Mouse (Mus musculus) left cerebral cortex, adult 18-20 months (tissue): ENCODE measurements around the gene Ankrd50. TPM values are rescaled to one million over a fixed set of nuclear protein-coding genes. Genes with fewer than 3 reads are reported as not detected.
A peak's percentile ranks its signal among the peaks of the same experiment; 100 is the strongest.

ENCODE experiments used
- DNase-seq, 2 experiments: peaks; one replicate each; pipeline ENCODE4 v3.0.0; 2021 to 2022; ENCODE audit warnings: low spot score in 2 of 2, mixed read lengths in 1 of 2
- long read RNA-seq, 2 experiments: library from polyadenylated mRNA; stranded (forward); transcript quantifications; one replicate each; pipeline ENCODE4 v2.0.0; 2021
- total RNA-seq, 2 experiments: library from RNA; stranded (reverse); gene quantifications; 2 replicates each; pipeline ENCODE4 v1.2.3; 2021

Ankrd50 gene
- 10 to 100 TPM; 75.4 to 78.3 TPM for total RNA-seq
- long read RNA-seq, experiment 1, full-length matches to known transcripts: 7 of 27 reads
- long read RNA-seq, experiment 1, partial matches to known transcripts: 2 of 27 reads
- long read RNA-seq, experiment 1, other reads (novel, unspliced or antisense): 18 of 27 reads
- long read RNA-seq, experiment 2, partial matches to known transcripts: 1 of 15 reads
- long read RNA-seq, experiment 2, other reads (novel, unspliced or antisense): 10 of 15 reads

GRCm38 (mm10) chr3:38484191-38485106 lies at the start of gene Ankrd50:
Gene Ankrd50 (minus strand): TSS chr3:38484844.
- peak; percentile 97 to 98 for DNase-seq

GRCm38 (mm10) chr3:38534245-38534644 lies 49.6 kb upstream of the Ankrd50 start:
- DNase-seq: no peak

- no peak for DNase-seq
These were observed 35.8 kb upstream of the Ankrd50 start for GRCm38 (mm10) chr3:38520426-38520825.

GRCm38 (mm10) chr3:38519971-38520370 lies 35.3 kb upstream of the Ankrd50 start:
- no peak for DNase-seq

- no peak for DNase-seq
These were observed 19.0 kb upstream of the Ankrd50 start for GRCm38 (mm10) chr3:38503606-38504005.

- no peak for DNase-seq
These were observed 17.5 kb upstream of the Ankrd50 start for GRCm38 (mm10) chr3:38502156-38502555.

- DNase-seq: no peak
These were observed 17.1 kb upstream of the Ankrd50 start for GRCm38 (mm10) chr3:38501739-38502138.

- DNase-seq: no peak
These were observed 16.7 kb upstream of the Ankrd50 start for GRCm38 (mm10) chr3:38501316-38501715.

- no peak for DNase-seq
These were observed 13.9 kb upstream of the Ankrd50 start for GRCm38 (mm10) chr3:38498561-38498960.

- no peak for DNase-seq
These were observed 12.2 kb upstream of the Ankrd50 start for GRCm38 (mm10) chr3:38496795-38497385.

GRCm38 (mm10) chr3:38491702-38492101 lies 7.1 kb upstream of the Ankrd50 start:
- DNase-seq: no peak

GRCm38 (mm10) chr3:38491236-38491635 lies 6.6 kb upstream of the Ankrd50 start:
- no peak for DNase-seq

GRCm38 (mm10) chr3:38490720-38491119 lies 6.1 kb upstream of the Ankrd50 start:
- no peak for DNase-seq

GRCm38 (mm10) chr3:38485107-38485545 lies 482 bp upstream of the Ankrd50 start:
- no peak for DNase-seq

GRCm38 (mm10) chr3:38483551-38483950 lies 1.1 kb downstream of the Ankrd50 start:
- DNase-seq: peak in 1 of 2 experiments; percentile 41

GRCm38 (mm10) chr3:38482749-38483148 lies 1.9 kb downstream of the Ankrd50 start:
- DNase-seq: peak in 1 of 2 experiments; percentile 15

GRCm38 (mm10) chr3:38481106-38481505 lies 3.5 kb downstream of the Ankrd50 start:
- DNase-seq: no peak

GRCm38 (mm10) chr3:38477936-38478335 lies 6.7 kb downstream of the Ankrd50 start:
- no peak for DNase-seq

- no peak for DNase-seq
These were observed 9.1 kb downstream of the Ankrd50 start for GRCm38 (mm10) chr3:38475587-38475986.

- peak; percentile 20 to 59 for DNase-seq
These were observed 11.5 kb downstream of the Ankrd50 start for GRCm38 (mm10) chr3:38473138-38473537.

GRCm38 (mm10) chr3:38471516-38471915 lies 13.1 kb downstream of the Ankrd50 start:
- no peak for DNase-seq

- DNase-seq: no peak
These were observed 16.5 kb downstream of the Ankrd50 start for GRCm38 (mm10) chr3:38468131-38468530.
